9 mouse cellular contexts compared by ENCODE assay signal in the genomic region with DNA sequence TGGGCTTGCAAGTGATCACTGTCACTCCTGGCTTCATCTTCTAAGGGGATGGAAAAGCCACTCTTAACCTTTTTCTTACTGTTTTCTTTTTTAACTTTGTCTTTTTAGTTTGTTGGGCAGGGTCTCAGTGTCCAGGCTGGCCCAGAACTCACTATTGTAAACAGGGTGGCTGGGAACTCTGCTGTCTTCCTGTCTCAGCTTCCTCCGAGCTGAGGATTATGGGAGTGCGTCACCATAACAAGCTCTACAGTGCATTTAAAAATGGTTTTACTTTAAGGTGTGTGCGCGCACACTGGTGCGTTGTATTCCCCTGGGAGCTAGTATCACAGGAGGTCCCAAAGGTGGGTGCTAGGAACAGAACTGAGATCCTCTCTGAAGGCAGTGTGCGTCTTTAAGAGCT. TPM values are rescaled to one million over a fixed set of nuclear protein-coding genes. Genes with fewer than 3 reads are reported as not detected.
DNase-seq lines count a peak whose midpoint lies in the region; ATAC-seq and TF ChIP-seq lines count a peak whose summit lies in the region.
"Had no signal": no experiment of that assay in that cellular context is flagged by ENCODE, and none has a peak within 500 bp of the region (broad histone marks: within the 10 kb centered on the region; RNA-seq: fewer than 3 reads in every experiment).

No protein-coding gene starts in this region.

- WGBS in heart, adult 2 months: 71% methylated on average over 6 of the region's 6 CpGs
- 74% methylated on average over 6 of the region's 6 CpGs for WGBS in embryonic facial prominence, embryonic 13.5 days
- 72% methylated on average over 6 of the region's 6 CpGs for WGBS in hindbrain, embryonic 15.5 days

- peak overlapping the region; percentile 69 for H3K4me3 ChIP-seq in heart, adult 2 months
- H3K4me3 ChIP-seq in embryonic facial prominence, embryonic 13.5 days: peak overlapping the region; percentile 66
- peak overlapping the region; percentile 46 for H3K4me3 ChIP-seq in hindbrain, embryonic 15.5 days

- no peak for ATAC-seq in embryonic facial prominence, embryonic 13.5 days (ENCODE audit: insufficient number of reproducible peaks, insufficient read depth, low FRiP score, low TSS enrichment, low read depth)
- no peak for ATAC-seq in hindbrain, embryonic 15.5 days (ENCODE audit: low FRiP score, low read depth)
- ATAC-seq in granulocyte monocyte progenitor cell, adult 5-6 weeks (replicated peaks; ENCODE audit: poor library complexity, severe bottlenecking): no peak

- H3K27ac ChIP-seq in heart, adult 2 months: peak overlapping the region; percentile 88
- H3K27ac ChIP-seq in embryonic facial prominence, embryonic 13.5 days: no peak overlapping the region
- no peak overlapping the region for H3K27ac ChIP-seq in hindbrain, embryonic 15.5 days (replicated peaks)

- TF ChIP-seq CTCF in heart, adult 2 months (IDR thresholded peaks at IDR 0.05): no peak

- peak overlapping the region; percentile 76 for H3K9ac ChIP-seq in heart, adult 2 months (ENCODE audit: low read depth, low read length)
- peak overlapping the region; percentile 80 for H3K9ac ChIP-seq in embryonic facial prominence, embryonic 13.5 days
- peak overlapping the region; percentile 26; the same call in 1 of the 2 replicates for H3K9ac ChIP-seq in hindbrain, embryonic 15.5 days

- H3K36me3 ChIP-seq in heart, adult 2 months (ENCODE audit: control insufficient read depth, insufficient read depth, low read length): no peaks in the 10 kb centered on the region
- H3K36me3 ChIP-seq in embryonic facial prominence, embryonic 13.5 days: no peaks in the 10 kb centered on the region
- H3K36me3 ChIP-seq in hindbrain, embryonic 15.5 days: no peaks in the 10 kb centered on the region

- H3K4me2 ChIP-seq in embryonic facial prominence, embryonic 13.5 days: peak overlapping the region; percentile 90
- peak overlapping the region; percentile 79 for H3K4me2 ChIP-seq in hindbrain, embryonic 15.5 days

- no peaks in the 10 kb centered on the region for H3K9me3 ChIP-seq in embryonic facial prominence, embryonic 13.5 days
- no peaks in the 10 kb centered on the region for H3K9me3 ChIP-seq in hindbrain, embryonic 15.5 days

- no peaks in the 10 kb centered on the region for H3K27me3 ChIP-seq in heart, adult 2 months (ENCODE audit: control insufficient read depth, insufficient read depth, low read length)
- no peaks in the 10 kb centered on the region for H3K27me3 ChIP-seq in embryonic facial prominence, embryonic 13.5 days
- 0 out of 2 replicates have a peak, but pooled peaks cover 3% of the 10 kb centered on the region for H3K27me3 ChIP-seq in hindbrain, embryonic 15.5 days

- no peak for TF ChIP-seq EP300 in heart, adult 2 months (IDR thresholded peaks at IDR 0.05; ENCODE audit: insufficient read depth, low read depth, low read length)

- TF ChIP-seq POLR2A in heart, adult 2 months (IDR thresholded peaks at IDR 0.05; ENCODE audit: insufficient read depth, low read depth, low read length): no peak

- DNase-seq in heart, adult 2 months: peak; percentile 38 to 53
- no peak for DNase-seq in heart, postnatal 10 days
- peak; percentile 74 for DNase-seq in lung, postnatal 36 days
- DNase-seq in right cerebral cortex, postnatal 4 days: no peak
- DNase-seq in layer of hippocampus, postnatal 25 days (ENCODE audit: extremely low spot score in 1 of 2, low spot score in 1 of 2): no peak

- no peaks in the 10 kb centered on the region for H3K79me2 ChIP-seq in heart, adult 2 months (replicated peaks; ENCODE audit: control insufficient read depth, insufficient read depth, low read length)

- intact Hi-C loops in heart, adult 2 months (cut with DNase I): no loop called here
- intact Hi-C loops in heart, postnatal 10 days (cut with DNase I): loop anchor here (5.0 kb wide), 1 partner anchor 209 kb away; no protein-coding TSS in a partner anchor

- peaks cover 1% of the 10 kb centered on the region; the same call in 1 of the 2 replicates for H3K4me1 ChIP-seq in heart, adult 2 months (ENCODE audit: control insufficient read depth, insufficient read depth, low read length)
- H3K4me1 ChIP-seq in embryonic facial prominence, embryonic 13.5 days: peaks cover 11% of the 10 kb centered on the region; the same call in 1 of the 2 replicates
- H3K4me1 ChIP-seq in hindbrain, embryonic 15.5 days (replicated peaks): peaks cover 13% of the 10 kb centered on the region; the same call in 1 of the 2 replicates

RNA-seq across cellular contexts. Expression of a gene that starts 29.3 kb away (rescaled TPM):
- total RNA-seq in heart, adult 2 months (2021): 1 to 10 TPM; 6.4 to 9.5 TPM
- polyA plus RNA-seq in heart, adult 2 months (2012; rRNA removed): 5.8 TPM in 2 replicates
- total RNA-seq in heart, postnatal 10 days (2021): 1 to 10 TPM; 5.6 to 7.5 TPM
- polyA plus RNA-seq in embryonic facial prominence, embryonic 13.5 days (2015; fragmentation: Nextera tagmentation; extraction: Ambion mirVana): 23.4 and 27.5 TPM in 2 replicates
- 100 and 112 TPM in 2 replicates for polyA plus RNA-seq in hindbrain, embryonic 15.5 days (2015; fragmentation: Nextera tagmentation; extraction: Ambion mirVana)
- 1.7 and 4.4 TPM in 2 replicates for total RNA-seq in granulocyte monocyte progenitor cell, adult 5-6 weeks (2014; fragmentation: Nextera tagmentation)
- 2.3 and 2.5 TPM in 2 replicates for total RNA-seq in granulocyte monocyte progenitor cell, adult 5-6 weeks (2017)
- total RNA-seq in layer of hippocampus, postnatal 25 days (2021): 100 to 1,000 TPM; 156 to 157 TPM

RNA-seq across cellular contexts. Expression of a gene that starts 29.4 kb away (rescaled TPM):
- total RNA-seq in heart, adult 2 months (2021): 10 to 100 TPM; 46.6 to 57.8 TPM
- 11.3 and 14.1 TPM in 2 replicates for polyA plus RNA-seq in heart, adult 2 months (2012; rRNA removed)
- 10 to 100 TPM; 58.5 to 59.0 TPM for total RNA-seq in heart, postnatal 10 days (2021)
- polyA plus RNA-seq in embryonic facial prominence, embryonic 13.5 days (2015; fragmentation: Nextera tagmentation; extraction: Ambion mirVana): 7.5 TPM in 2 replicates
- polyA plus RNA-seq in hindbrain, embryonic 15.5 days (2015; fragmentation: Nextera tagmentation; extraction: Ambion mirVana): 3.6 and 6.8 TPM in 2 replicates
- total RNA-seq in granulocyte monocyte progenitor cell, adult 5-6 weeks (2014; fragmentation: Nextera tagmentation): 3.1 and 10.8 TPM in 2 replicates
- total RNA-seq in granulocyte monocyte progenitor cell, adult 5-6 weeks (2017): 6.7 and 29.6 TPM in 2 replicates
- 10 to 100 TPM; 68.8 to 86.0 TPM for total RNA-seq in layer of hippocampus, postnatal 25 days (2021)

RNA-seq across cellular contexts. Expression of a gene that starts 50.4 kb away (rescaled TPM):
- not detected for total RNA-seq in heart, adult 2 months (2021)
- polyA plus RNA-seq in heart, adult 2 months (2012; rRNA removed): not detected in 2 replicates
- under 1 TPM in 1 of 2 experiments, not detected in 1; 0.25 TPM for total RNA-seq in heart, postnatal 10 days (2021)
- not detected in 2 replicates for polyA plus RNA-seq in embryonic facial prominence, embryonic 13.5 days (2015; fragmentation: Nextera tagmentation; extraction: Ambion mirVana)
- not detected in 2 replicates for polyA plus RNA-seq in hindbrain, embryonic 15.5 days (2015; fragmentation: Nextera tagmentation; extraction: Ambion mirVana)
- not detected in 2 replicates for total RNA-seq in granulocyte monocyte progenitor cell, adult 5-6 weeks (2014; fragmentation: Nextera tagmentation)
- total RNA-seq in granulocyte monocyte progenitor cell, adult 5-6 weeks (2017): not detected in 2 replicates
- total RNA-seq in layer of hippocampus, postnatal 25 days (2021): not detected
- total RNA-seq: hematopoietic stem cell, adult 5-6 weeks had no signal

Comparison
In these comparisons a context has a peak if more than half of its experiments do, and no peak if none do; other contexts are left out.
1. DNase-seq: peak in heart, adult 2 months (2 of 2) and lung, postnatal 36 days (single experiment); none in heart, postnatal 10 days (0 of 2), right cerebral cortex, postnatal 4 days (single experiment) and layer of hippocampus, postnatal 25 days (0 of 2).
2. H3K9ac ChIP-seq: peak in every context shown above with its lines; median percentile 80 in embryonic facial prominence, embryonic 13.5 days; 76 in heart, adult 2 months; 26 in hindbrain, embryonic 15.5 days.
3. RNA of a gene that starts 29.3 kb away (total RNA-seq): 156 to 157 TPM in layer of hippocampus, postnatal 25 days; 6.4 to 9.5 TPM in heart, adult 2 months, 5.6 to 7.5 TPM in heart, postnatal 10 days and 1.7 to 4.4 TPM in granulocyte monocyte progenitor cell, adult 5-6 weeks; every median in the first group is over 10 times any median in the second.
4. Peak in every context shown above with its lines, with median percentiles within 50 percentile points of each other: H3K4me3 ChIP-seq.